Mouse (Mus musculus): ENCODE measurements around the gene Tor1aip1. TPM values are rescaled to one million over a fixed set of nuclear protein-coding genes. Genes with fewer than 3 reads are reported as not detected.
"Not testable (repeated sequence)": the region's sequence is repeated elsewhere in the genome, so short reads cannot be mapped to it uniquely, and the experiment has no call there.

Tor1aip1 gene
- polyA plus RNA-seq, 1 experiment from 2014 or later = 44.1 TPM

GRCm38 (mm10) chr1:156040731-156041401, 4.6 kb upstream of the Tor1aip1 start:
- ATAC-seq (ENCODE audit: low FRiP score) (peak; percentile 85), DNase-seq (ENCODE audit: low spot score) (peak; percentile 92)
- Histone ChIP-seq H3K4me3 (ENCODE audit: low read depth, low read length) (peak overlapping the region; percentile 53), H3K4me1 (replicated peaks; ENCODE audit: control insufficient read depth, insufficient read depth, low read length) (0 out of 2 replicates have a peak, but pooled peaks cover 2% of the 10 kb centered on the region), H3K27ac (ENCODE audit: low read depth, low read length) (no peak overlapping the region), H3K9me3 (ENCODE audit: control insufficient read depth, low read length) (no peaks in the 10 kb centered on the region), H3K27me3 (ENCODE audit: control insufficient read depth, insufficient read depth, low read length) (no peaks in the 10 kb centered on the region), H3K36me3 (ENCODE audit: control insufficient read depth, insufficient read depth, low read length) (no peaks in the 10 kb centered on the region), H3K4me2 (replicated peaks; ENCODE audit: low read depth, low read length) (peak overlapping the region; percentile 51), H3K9ac (ENCODE audit: low read depth, low read length) (peak overlapping the region; percentile 58)
- WGBS = 3% methylated on average over 22 of the region's 22 CpGs

DNA sequence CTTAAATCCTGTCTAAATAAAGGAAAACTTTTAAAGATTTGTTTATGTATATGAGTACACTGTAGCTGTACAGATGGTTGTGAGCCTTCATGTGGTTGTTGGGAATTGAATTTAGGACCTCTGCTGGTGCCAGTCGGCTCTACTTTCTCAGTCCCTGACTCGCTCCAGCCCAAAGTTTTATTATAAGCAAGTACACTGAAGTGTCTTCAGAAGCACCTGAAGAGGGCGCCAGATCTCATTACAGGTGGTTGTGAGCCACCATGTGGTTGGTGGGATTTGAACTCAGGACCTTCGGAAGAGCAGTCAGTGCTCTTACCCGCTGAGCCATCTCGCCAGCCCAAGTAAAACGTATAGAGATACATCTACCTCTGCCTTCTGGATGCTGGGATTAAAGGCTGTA, 3.7 kb upstream of the Tor1aip1 start:
- 69% methylated on average over 7 of the region's 7 CpGs for WGBS
- not testable (repeated sequence) for H3K4me2 ChIP-seq (replicated peaks; ENCODE audit: low read depth, low read length); H3K4me1 ChIP-seq (replicated peaks; ENCODE audit: control insufficient read depth, insufficient read depth, low read length); H3K27me3 ChIP-seq (ENCODE audit: control insufficient read depth, insufficient read depth, low read length); ATAC-seq (ENCODE audit: low FRiP score); H3K36me3 ChIP-seq (ENCODE audit: control insufficient read depth, insufficient read depth, low read length); H3K27ac ChIP-seq (ENCODE audit: low read depth, low read length); H3K9ac ChIP-seq (ENCODE audit: low read depth, low read length); H3K4me3 ChIP-seq (ENCODE audit: low read depth, low read length); H3K9me3 ChIP-seq (ENCODE audit: control insufficient read depth, low read length)
- peak; percentile 17 for DNase-seq (ENCODE audit: low spot score)

GRCm38 (mm10) chr1:156037144-156037583, 884 bp upstream of the Tor1aip1 start:
- WGBS = 69% methylated on average over 5 of the region's 5 CpGs
- ATAC-seq (ENCODE audit: low FRiP score) (no peak), DNase-seq (ENCODE audit: low spot score) (no peak)
- no peaks in the 10 kb centered on the region for H3K9me3 ChIP-seq (ENCODE audit: control insufficient read depth, low read length)
- H3K36me3 ChIP-seq (ENCODE audit: control insufficient read depth, insufficient read depth, low read length) = peaks cover 2% of the 10 kb centered on the region; the same call in 1 of the 2 replicates
- no peak overlapping the region for H3K4me2 ChIP-seq (replicated peaks; ENCODE audit: low read depth, low read length)
- 0 out of 2 replicates have a peak, but pooled peaks cover 2% of the 10 kb centered on the region for H3K4me1 ChIP-seq (replicated peaks; ENCODE audit: control insufficient read depth, insufficient read depth, low read length)
- H3K9ac ChIP-seq (ENCODE audit: low read depth, low read length) = no peak overlapping the region
- no peaks in the 10 kb centered on the region for H3K27me3 ChIP-seq (ENCODE audit: control insufficient read depth, insufficient read depth, low read length)
- no peak overlapping the region for H3K4me3 ChIP-seq (ENCODE audit: low read depth, low read length)
- H3K27ac ChIP-seq (ENCODE audit: low read depth, low read length) = no peak overlapping the region

GRCm38 (mm10) chr1:156035269-156035929, 881 bp downstream of the Tor1aip1 start, which contains the start of gene Tor1aip2:
Gene Tor1aip2, plus strand, starts transcription at chr1:156035403.
- Histone ChIP-seq H3K4me2 (replicated peaks; ENCODE audit: low read depth, low read length) (peak within 1 kb of the TSS; percentile 59), H3K27me3 (ENCODE audit: control insufficient read depth, insufficient read depth, low read length) (no peaks in the 10 kb centered on the region), H3K36me3 (ENCODE audit: control insufficient read depth, insufficient read depth, low read length) (peaks cover 4% of the 10 kb centered on the region; the same call in 1 of the 2 replicates), H3K9ac (ENCODE audit: low read depth, low read length) (peak within 1 kb of the TSS; percentile 94), H3K9me3 (ENCODE audit: control insufficient read depth, low read length) (no peaks in the 10 kb centered on the region), H3K4me1 (replicated peaks; ENCODE audit: control insufficient read depth, insufficient read depth, low read length) (no peaks in the 10 kb centered on the region), H3K27ac (ENCODE audit: low read depth, low read length) (peak within 1 kb of the TSS; percentile 98), H3K4me3 (ENCODE audit: low read depth, low read length) (peak within 1 kb of the TSS; percentile 72)
- WGBS = under 1% methylated on average over 59 of the region's 59 CpGs
- DNase-seq (ENCODE audit: low spot score) (peak; percentile 89), ATAC-seq (ENCODE audit: low FRiP score) (peak; percentile 86)

GRCm38 (mm10) chr1:156034661-156035060, 1.6 kb downstream of the Tor1aip1 start:
- 71% methylated on average over 1 of the region's 1 CpGs for WGBS
- H3K9ac ChIP-seq (ENCODE audit: low read depth, low read length) = peak overlapping the region; percentile 94
- ATAC-seq (ENCODE audit: low FRiP score) = no peak

GRCm38 (mm10) chr1:156033921-156034320, 2.4 kb downstream of the Tor1aip1 start:
- Histone ChIP-seq H3K27ac (ENCODE audit: low read depth, low read length) (no peak overlapping the region), H3K4me2 (replicated peaks; ENCODE audit: low read depth, low read length) (no peak overlapping the region), H3K36me3 (ENCODE audit: control insufficient read depth, insufficient read depth, low read length) (peaks cover 4% of the 10 kb centered on the region; the same call in 1 of the 2 replicates), H3K27me3 (ENCODE audit: control insufficient read depth, insufficient read depth, low read length) (no peaks in the 10 kb centered on the region), H3K9me3 (ENCODE audit: control insufficient read depth, low read length) (no peaks in the 10 kb centered on the region), H3K9ac (ENCODE audit: low read depth, low read length) (no peak overlapping the region), H3K4me3 (ENCODE audit: low read depth, low read length) (no peak overlapping the region), H3K4me1 (replicated peaks; ENCODE audit: control insufficient read depth, insufficient read depth, low read length) (no peaks in the 10 kb centered on the region)
- WGBS = 96% methylated on average over 7 of the region's 7 CpGs
- DNase-seq (ENCODE audit: low spot score) (no peak), ATAC-seq (ENCODE audit: low FRiP score) (no peak)

More at GRCm38 (mm10) chr1:156034661-156035060, 1.6 kb downstream of the Tor1aip1 start:
- Histone ChIP-seq H3K36me3 (ENCODE audit: control insufficient read depth, insufficient read depth, low read length) (peaks cover 4% of the 10 kb centered on the region; the same call in 1 of the 2 replicates), H3K27ac (ENCODE audit: low read depth, low read length) (no peak overlapping the region), H3K4me2 (replicated peaks; ENCODE audit: low read depth, low read length) (peak overlapping the region; percentile 59), H3K27me3 (ENCODE audit: control insufficient read depth, insufficient read depth, low read length) (no peaks in the 10 kb centered on the region), H3K9me3 (ENCODE audit: control insufficient read depth, low read length) (no peaks in the 10 kb centered on the region), H3K4me1 (replicated peaks; ENCODE audit: control insufficient read depth, insufficient read depth, low read length) (no peaks in the 10 kb centered on the region), H3K4me3 (ENCODE audit: low read depth, low read length) (peak overlapping the region; percentile 72)
- DNase-seq (ENCODE audit: low spot score) = no peak

DNA sequence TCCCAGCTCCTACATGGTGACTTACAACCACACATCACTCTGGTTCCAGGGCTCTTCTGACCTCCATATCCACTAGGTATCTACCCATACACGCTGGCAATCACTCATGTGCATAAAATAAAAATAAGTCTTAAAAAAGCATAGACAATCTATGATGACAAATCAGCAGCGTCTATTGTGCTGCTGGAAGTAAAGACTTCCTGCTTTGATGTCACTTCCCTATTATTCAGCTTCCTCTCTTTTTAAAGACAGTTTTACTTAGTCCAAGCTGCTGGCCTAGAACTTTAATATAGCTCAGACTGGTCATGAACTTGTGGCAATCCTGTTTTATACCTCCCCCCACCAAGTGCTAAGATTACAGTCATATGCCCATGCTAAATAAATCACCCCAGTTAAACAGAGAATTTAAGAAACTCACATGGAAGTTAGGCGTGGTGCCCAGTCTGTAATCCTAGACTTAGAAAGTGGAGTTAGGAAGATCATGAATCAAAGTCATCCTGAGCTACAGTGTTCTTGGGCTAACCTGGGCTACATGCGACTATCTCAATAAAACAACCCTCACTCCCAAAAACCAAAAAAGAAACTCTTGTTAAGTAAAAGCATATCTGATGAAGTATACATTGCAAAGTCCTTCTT, 7.8 kb downstream of the Tor1aip1 start:
- Histone ChIP-seq H3K9ac (ENCODE audit: low read depth, low read length) (no peak overlapping the region), H3K9me3 (ENCODE audit: control insufficient read depth, low read length) (no peaks in the 10 kb centered on the region), H3K27me3 (ENCODE audit: control insufficient read depth, insufficient read depth, low read length) (no peaks in the 10 kb centered on the region), H3K4me1 (replicated peaks; ENCODE audit: control insufficient read depth, insufficient read depth, low read length) (no peaks in the 10 kb centered on the region), H3K27ac (ENCODE audit: low read depth, low read length) (no peak overlapping the region), H3K4me2 (replicated peaks; ENCODE audit: low read depth, low read length) (no peak overlapping the region), H3K36me3 (ENCODE audit: control insufficient read depth, insufficient read depth, low read length) (peaks cover 2% of the 10 kb centered on the region; the same call in 1 of the 2 replicates), H3K4me3 (ENCODE audit: low read depth, low read length) (no peak overlapping the region)
- ATAC-seq (ENCODE audit: low FRiP score) = no peak
- 90% methylated on average over 4 of the region's 4 CpGs for WGBS
- DNase-seq (ENCODE audit: low spot score) = no peak

GRCm38 (mm10) chr1:156027849-156028248, 8.4 kb downstream of the Tor1aip1 start:
- Histone ChIP-seq H3K36me3 (ENCODE audit: control insufficient read depth, insufficient read depth, low read length) (peaks cover 2% of the 10 kb centered on the region; the same call in 1 of the 2 replicates), H3K27ac (ENCODE audit: low read depth, low read length) (no peak overlapping the region), H3K4me3 (ENCODE audit: low read depth, low read length) (no peak overlapping the region), H3K9me3 (ENCODE audit: control insufficient read depth, low read length) (no peaks in the 10 kb centered on the region), H3K4me2 (replicated peaks; ENCODE audit: low read depth, low read length) (no peak overlapping the region), H3K27me3 (ENCODE audit: control insufficient read depth, insufficient read depth, low read length) (no peaks in the 10 kb centered on the region), H3K4me1 (replicated peaks; ENCODE audit: control insufficient read depth, insufficient read depth, low read length) (no peaks in the 10 kb centered on the region), H3K9ac (ENCODE audit: low read depth, low read length) (no peak overlapping the region)
- no peak for DNase-seq (ENCODE audit: low spot score)
- no peak for ATAC-seq (ENCODE audit: low FRiP score)
- whole genome bisulfite sequencing = 90% methylated on average over 3 of the region's 3 CpGs

Measured in hindbrain, embryonic 11.5 days (tissue).